Mouse (Mus musculus) erythroblast, embryonic 14.5 days (primary cell): ENCODE measurements around the gene Dsn1. TPM values are rescaled to one million over a fixed set of nuclear protein-coding genes. Genes with fewer than 3 reads are reported as not detected.

ENCODE experiments used
- H3K27me3 ChIP-seq: 2 replicates; pipeline ENCODE4 v1.6.1; 2012; ENCODE audit warnings: inconsistent platforms; ENCODE audit not compliant: control insufficient read depth
- H3K36me3 ChIP-seq: 2 replicates; pipeline ENCODE4 v1.6.1; 2012; ENCODE audit warnings: mild to moderate bottlenecking, inconsistent platforms; ENCODE audit not compliant: control insufficient read depth
- H3K4me1 ChIP-seq: 2 replicates; pipeline ENCODE4 v1.6.1; 2012; ENCODE audit warnings: inconsistent platforms; ENCODE audit not compliant: control insufficient read depth
- H3K4me3 ChIP-seq: replicated peaks from 2 replicates; pipeline ENCODE3; 2012; ENCODE audit warnings: moderate library complexity, mild to moderate bottlenecking, inconsistent platforms
- H3K9me3 ChIP-seq: 2 replicates; pipeline ENCODE4 v1.6.1; 2012; ENCODE audit warnings: low read length, inconsistent platforms, mixed read lengths; ENCODE audit not compliant: control insufficient read depth
- GATA1 ChIP-seq: IDR thresholded peaks from 2 replicates; pipeline ENCODE4 v1.6.1; 2012; ENCODE audit warnings: low read length, inconsistent platforms, mixed read lengths
- TAL1 ChIP-seq: IDR thresholded peaks from 3 replicates; pipeline ENCODE4 v1.6.1; 2012; ENCODE audit warnings: low read length, inconsistent platforms, mixed read lengths
- polyA plus RNA-seq: library from polyadenylated mRNA; stranded (reverse); fragments of >175 nt; gene quantifications from 2 replicates; pipeline ENCODE4 v1.2.3, GENCODE M21; 2012

Gene Dsn1
- polyA plus RNA-seq, 1 experiment, result 0.79 TPM

DNA sequence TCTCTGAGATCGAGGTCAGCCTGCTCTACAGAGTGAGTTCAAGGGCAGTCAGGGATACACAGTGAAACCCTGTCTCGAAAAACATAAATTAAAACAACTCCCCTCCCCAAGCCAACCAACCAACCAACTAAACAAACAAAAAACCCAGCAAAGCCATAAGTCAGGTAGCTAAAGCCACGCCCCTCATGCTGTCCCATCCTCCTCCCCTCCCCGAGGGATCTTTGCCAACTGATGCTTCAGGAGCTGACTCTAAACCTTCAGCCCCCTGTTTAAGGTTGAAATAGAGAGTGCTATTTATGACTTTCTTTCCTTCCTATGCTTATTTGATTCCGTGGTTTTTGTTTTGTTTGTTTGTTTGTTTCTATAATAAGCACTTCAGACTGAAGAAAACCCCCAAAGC, 40.0 kb upstream of the Dsn1 start:
- no peak overlapping the region for H3K4me3 ChIP-seq
- H3K36me3 ChIP-seq, result peaks cover 4% of the 10 kb centered on the region; the same call in 1 of the 2 replicates
- no peaks in the 10 kb centered on the region for H3K27me3 ChIP-seq
- H3K4me1 ChIP-seq, result no peaks in the 10 kb centered on the region
- no peaks in the 10 kb centered on the region for H3K9me3 ChIP-seq
- TF ChIP-seq GATA1 (no peak), TAL1 (no peak)

DNA sequence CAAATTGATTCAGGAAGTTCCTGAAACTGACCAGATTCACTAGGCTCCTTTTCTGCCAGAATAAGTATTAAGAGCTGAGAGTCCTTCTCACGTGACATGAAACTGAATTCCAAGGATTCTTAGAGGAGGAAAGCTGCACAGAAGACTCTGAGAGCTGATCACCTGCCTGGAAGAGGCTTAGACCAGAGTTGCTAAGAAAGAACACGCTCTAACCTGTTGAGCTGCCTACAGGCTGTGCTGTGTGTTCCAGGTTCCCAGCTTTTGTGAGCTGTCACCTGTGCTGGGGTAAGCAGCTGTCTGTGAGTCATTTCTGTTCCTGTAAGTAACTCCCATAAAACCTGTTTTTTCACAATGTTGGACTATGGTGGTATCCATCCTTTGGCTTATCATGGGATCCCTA, 39.0 kb upstream of the Dsn1 start:
- Histone ChIP-seq H3K27me3 (no peaks in the 10 kb centered on the region), H3K4me3 (no peak overlapping the region), H3K9me3 (no peaks in the 10 kb centered on the region), H3K36me3 (peaks cover 5% of the 10 kb centered on the region; the same call in 1 of the 2 replicates), H3K4me1 (no peaks in the 10 kb centered on the region)
- TF ChIP-seq GATA1, result no peak
- TF ChIP-seq TAL1, result no peak

- H3K4me1 ChIP-seq, result no peaks in the 10 kb centered on the region
- no peaks in the 10 kb centered on the region for H3K27me3 ChIP-seq
- TF ChIP-seq TAL1 (no peak), GATA1 (no peak)
- no peaks in the 10 kb centered on the region for H3K9me3 ChIP-seq
- peaks cover 13% of the 10 kb centered on the region; the same call in 1 of the 2 replicates for H3K36me3 ChIP-seq
- H3K4me3 ChIP-seq, result no peak overlapping the region
Measured at GRCm38 (mm10) chr2:157043987-157044386, 37.0 kb upstream of the Dsn1 start.

- Histone ChIP-seq H3K4me3 (no peak overlapping the region), H3K9me3 (no peaks in the 10 kb centered on the region), H3K4me1 (no peaks in the 10 kb centered on the region), H3K27me3 (no peaks in the 10 kb centered on the region), H3K36me3 (peaks cover 13% of the 10 kb centered on the region; the same call in 1 of the 2 replicates)
- no peak for TF ChIP-seq GATA1
- no peak for TF ChIP-seq TAL1
Measured at GRCm38 (mm10) chr2:157043556-157043955, 36.6 kb upstream of the Dsn1 start.

GRCm38 (mm10) chr2:157041421-157041820, 34.5 kb upstream of the Dsn1 start:
- TF ChIP-seq GATA1 (no peak), TAL1 (no peak)
- no peaks in the 10 kb centered on the region for H3K4me1 ChIP-seq
- no peak overlapping the region for H3K4me3 ChIP-seq
- H3K9me3 ChIP-seq, result no peaks in the 10 kb centered on the region
- H3K36me3 ChIP-seq, result peaks cover 13% of the 10 kb centered on the region; the same call in 1 of the 2 replicates
- no peaks in the 10 kb centered on the region for H3K27me3 ChIP-seq

DNA sequence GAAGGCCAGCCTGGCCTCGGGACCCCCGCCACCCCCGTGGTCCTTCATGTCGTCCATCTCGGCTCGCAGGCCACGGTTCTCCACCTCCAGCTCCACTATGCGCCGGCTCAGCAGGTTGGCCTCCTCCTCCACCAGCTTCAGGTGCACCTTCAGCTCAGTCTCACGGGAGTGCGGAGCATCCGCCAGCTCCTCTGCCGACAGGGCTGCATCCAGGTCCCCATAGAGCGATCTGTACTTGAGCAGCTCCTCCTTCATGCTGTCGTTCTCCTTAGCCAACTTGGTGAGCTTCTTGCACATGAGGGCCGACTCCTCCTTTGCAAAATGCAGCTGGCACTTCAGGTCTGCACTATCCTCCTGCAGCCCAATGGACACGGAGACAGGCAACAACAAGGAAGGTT, 33.7 kb upstream of the Dsn1 start:
- TF ChIP-seq TAL1 (no peak), GATA1 (no peak)
- H3K9me3 ChIP-seq, result no peaks in the 10 kb centered on the region
- no peaks in the 10 kb centered on the region for H3K27me3 ChIP-seq
- no peaks in the 10 kb centered on the region for H3K4me1 ChIP-seq
- peaks cover 13% of the 10 kb centered on the region; the same call in 1 of the 2 replicates for H3K36me3 ChIP-seq
- no peak overlapping the region for H3K4me3 ChIP-seq

DNA sequence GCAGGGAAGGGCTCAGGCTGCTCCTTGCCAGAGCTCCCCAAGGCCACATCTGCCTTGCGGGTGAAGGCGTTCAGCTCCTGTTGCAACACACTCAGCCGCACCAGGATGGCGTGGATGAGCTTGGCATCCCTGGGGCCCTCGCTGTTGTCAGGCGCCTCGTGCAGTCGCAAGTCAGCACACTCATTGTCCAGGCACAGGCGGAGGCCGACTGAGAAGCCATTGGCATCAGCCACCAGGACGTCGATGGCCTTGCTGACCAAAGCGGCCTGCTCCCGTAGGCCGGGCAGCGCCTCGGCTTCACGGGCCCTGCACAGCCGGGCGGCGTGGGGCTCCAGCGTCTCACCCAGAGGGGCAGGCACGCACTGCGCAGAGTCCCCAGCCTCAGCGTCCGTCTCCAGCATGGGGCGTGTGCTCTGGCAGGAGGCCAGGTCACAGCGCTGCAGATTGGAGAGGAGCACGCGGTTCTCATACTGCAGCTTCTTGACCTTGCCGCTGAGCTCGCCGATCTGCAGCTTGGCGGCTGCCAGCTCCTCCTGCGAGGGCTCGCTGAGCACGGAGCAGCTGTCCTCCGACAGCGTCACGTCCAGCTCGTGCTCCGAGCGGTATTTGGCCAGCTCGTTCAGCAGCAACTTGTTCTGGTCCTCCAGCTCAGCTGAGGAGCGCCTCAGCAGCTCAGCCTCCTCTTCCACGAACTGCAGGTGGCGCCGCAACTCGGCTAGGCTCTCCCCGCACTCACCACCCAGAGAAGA, 33.1 kb upstream of the Dsn1 start:
- TF ChIP-seq GATA1 (no peak), TAL1 (no peak)
- H3K9me3 ChIP-seq, result no peaks in the 10 kb centered on the region
- peaks cover 15% of the 10 kb centered on the region; the same call in 1 of the 2 replicates for H3K36me3 ChIP-seq
- H3K4me3 ChIP-seq, result no peak overlapping the region
- H3K4me1 ChIP-seq, result no peaks in the 10 kb centered on the region
- no peaks in the 10 kb centered on the region for H3K27me3 ChIP-seq

DNA sequence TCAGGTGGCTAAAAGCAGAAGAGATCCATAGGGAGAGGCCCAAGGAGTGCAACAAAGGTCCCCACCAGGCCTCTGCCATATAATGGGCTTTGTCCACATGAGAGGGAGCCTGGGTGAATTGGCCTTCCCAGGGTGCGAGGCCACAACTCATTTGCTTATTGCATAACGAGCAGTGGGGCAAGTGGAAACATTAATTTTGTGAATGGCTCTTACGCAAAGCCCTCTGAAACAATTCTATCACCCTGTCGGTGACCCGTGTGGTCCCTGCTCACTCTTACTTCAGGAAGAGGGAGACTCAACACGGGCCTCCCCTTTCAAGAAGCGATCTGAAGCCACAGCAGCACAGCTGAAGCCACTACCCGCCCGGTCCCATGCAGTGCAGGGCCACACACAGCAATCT, 30.3 kb upstream of the Dsn1 start:
- H3K36me3 ChIP-seq, result peaks cover 16% of the 10 kb centered on the region; the same call in 1 of the 2 replicates
- H3K4me3 ChIP-seq, result no peak overlapping the region
- H3K27me3 ChIP-seq, result no peaks in the 10 kb centered on the region
- no peaks in the 10 kb centered on the region for H3K4me1 ChIP-seq
- no peaks in the 10 kb centered on the region for H3K9me3 ChIP-seq
- TF ChIP-seq TAL1, result no peak

DNA sequence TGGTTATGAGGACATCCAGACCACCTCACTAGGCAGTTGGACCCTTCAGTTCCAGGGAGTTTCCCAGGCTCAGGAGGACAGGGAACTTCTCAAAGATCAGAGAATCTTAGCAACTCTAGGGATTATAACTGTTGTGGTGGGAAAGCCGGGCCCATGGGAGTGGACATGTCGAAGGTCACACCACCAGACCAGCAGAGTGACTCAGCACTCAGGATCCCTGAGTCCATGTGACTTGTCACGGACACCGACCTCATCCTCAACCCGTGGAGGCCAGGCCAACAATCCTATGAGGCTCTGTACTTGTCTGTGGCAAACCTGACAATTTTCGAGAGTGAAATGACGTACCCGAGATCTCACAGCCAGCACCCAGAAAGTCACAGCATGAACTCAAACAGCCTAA, 29.4 kb upstream of the Dsn1 start:
- no peaks in the 10 kb centered on the region for H3K9me3 ChIP-seq
- no peaks in the 10 kb centered on the region for H3K27me3 ChIP-seq
- no peak overlapping the region for H3K4me3 ChIP-seq
- no peaks in the 10 kb centered on the region for H3K4me1 ChIP-seq
- H3K36me3 ChIP-seq, result peaks cover 16% of the 10 kb centered on the region; the same call in 1 of the 2 replicates
- TF ChIP-seq GATA1 (no peak), TAL1 (no peak)

- Histone ChIP-seq H3K4me3 (no peak overlapping the region), H3K9me3 (no peaks in the 10 kb centered on the region), H3K36me3 (peaks cover 10% of the 10 kb centered on the region; the same call in 1 of the 2 replicates), H3K27me3 (no peaks in the 10 kb centered on the region), H3K4me1 (peaks cover 5% of the 10 kb centered on the region)
- no peak for TF ChIP-seq TAL1
Measured at GRCm38 (mm10) chr2:157035371-157035770, 28.4 kb upstream of the Dsn1 start.
